Mouse (Mus musculus): ENCODE results near the gene Mmd. TPM values are rescaled to one million over a fixed set of nuclear protein-coding genes. Genes with fewer than 3 reads are reported as not detected.

The Mmd gene
- polyA plus RNA-seq, 1 experiment, result 21.2 TPM

DNA sequence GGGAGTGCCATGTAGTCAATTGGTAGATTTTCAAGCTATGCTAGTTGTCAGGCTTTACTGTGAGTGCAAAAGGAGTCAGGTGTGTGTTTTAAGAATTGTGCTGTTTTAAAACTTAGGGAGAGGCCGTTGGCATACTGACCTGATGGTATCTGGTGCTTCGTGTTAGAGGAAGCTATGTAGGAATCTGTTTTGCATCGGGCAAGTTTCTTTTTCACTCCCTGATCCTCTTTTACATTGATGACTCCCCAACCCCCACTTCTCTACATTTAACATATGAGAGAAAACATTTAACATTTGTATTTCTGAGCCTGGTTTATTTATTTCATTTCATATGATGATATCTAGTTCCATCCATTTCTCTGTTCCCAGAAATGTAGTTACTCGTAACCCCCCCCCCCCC, 1.5 kb upstream of the Mmd start:
- H3K36me3 ChIP-seq (ENCODE audit: control insufficient read depth, insufficient read depth, low read length), result no peaks in the 10 kb centered on the region
- no peak overlapping the region for H3K4me3 ChIP-seq (ENCODE audit: low read depth, low read length)
- no peak overlapping the region for H3K27ac ChIP-seq (ENCODE audit: insufficient read depth, low read depth, low read length)
- TF ChIP-seq POLR2A (IDR thresholded peaks at IDR 0.05; ENCODE audit: low read depth, low read length), result no peak
- no peak for TF ChIP-seq CTCF (IDR thresholded peaks at IDR 0.05; ENCODE audit: extremely low read depth, insufficient read length, insufficient replicate concordance, low read depth, low read length)
- no peaks in the 10 kb centered on the region for H3K27me3 ChIP-seq (ENCODE audit: control insufficient read depth, insufficient read depth, low read length)
- 73% methylated on average over 4 of the region's 4 CpGs for WGBS
- H3K4me1 ChIP-seq (ENCODE audit: control insufficient read depth, insufficient read depth, insufficient read length, low read length), result peaks cover 5% of the 10 kb centered on the region; the same call in 1 of the 2 replicates

DNA sequence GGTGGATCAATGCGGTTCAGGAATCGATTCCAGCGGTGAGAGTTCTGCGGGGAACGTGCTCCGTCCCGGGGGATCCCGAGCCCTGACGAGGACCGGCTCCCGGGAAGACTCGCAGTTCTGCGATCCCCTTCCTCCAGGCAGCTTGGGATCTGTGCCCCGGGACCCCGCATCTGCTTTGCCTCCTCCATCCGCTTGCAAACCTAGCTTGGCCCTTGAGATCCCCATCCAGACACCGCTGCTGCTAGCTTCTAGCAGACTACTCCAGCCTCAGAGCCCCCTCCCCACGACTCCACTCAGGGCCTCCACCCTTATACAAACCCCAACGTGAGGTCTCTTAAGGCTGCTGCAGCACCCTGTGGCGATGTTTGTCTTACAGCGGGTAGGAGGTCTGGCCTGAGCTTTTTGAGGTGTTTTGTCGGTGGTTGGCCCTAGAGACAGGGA, 465 bp downstream of the Mmd start:
- Histone ChIP-seq H3K4me3 (ENCODE audit: low read depth, low read length) (peak overlapping the region; percentile 79), H3K27me3 (ENCODE audit: control insufficient read depth, insufficient read depth, low read length) (no peaks in the 10 kb centered on the region), H3K4me1 (ENCODE audit: control insufficient read depth, insufficient read depth, insufficient read length, low read length) (peaks cover 9% of the 10 kb centered on the region), H3K36me3 (ENCODE audit: control insufficient read depth, insufficient read depth, low read length) (no peaks in the 10 kb centered on the region), H3K27ac (ENCODE audit: insufficient read depth, low read depth, low read length) (peak overlapping the region; percentile 67)
- WGBS, result under 1% methylated on average over 22 of the region's 22 CpGs
- TF ChIP-seq CTCF (IDR thresholded peaks at IDR 0.05; ENCODE audit: extremely low read depth, insufficient read length, insufficient replicate concordance, low read depth, low read length), result no peak
- no peak for TF ChIP-seq POLR2A (IDR thresholded peaks at IDR 0.05; ENCODE audit: low read depth, low read length)

DNA sequence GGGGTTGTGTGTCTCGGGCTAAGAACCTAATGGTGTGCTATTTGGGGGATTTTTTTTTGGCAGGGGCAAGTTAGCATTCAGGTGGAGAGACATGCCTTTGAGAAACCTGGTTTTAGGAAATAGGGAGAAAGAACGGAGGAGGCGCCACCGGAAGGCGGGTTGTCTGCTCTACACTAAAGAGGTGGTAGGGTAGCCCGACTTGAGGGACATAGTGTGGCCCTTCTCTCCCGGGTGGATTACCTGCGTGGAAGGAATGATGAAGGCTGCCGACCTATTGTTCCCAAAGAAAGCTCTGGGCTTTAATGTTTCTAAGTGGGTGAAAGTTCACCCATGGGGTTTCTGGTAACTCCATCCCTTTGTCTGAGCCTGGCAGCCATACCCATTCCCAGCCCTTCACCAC, 933 bp downstream of the Mmd start:
- peak overlapping the region; percentile 79 for H3K4me3 ChIP-seq (ENCODE audit: low read depth, low read length)
- H3K27ac ChIP-seq (ENCODE audit: insufficient read depth, low read depth, low read length), result peak overlapping the region; percentile 67
- H3K4me1 ChIP-seq (ENCODE audit: control insufficient read depth, insufficient read depth, insufficient read length, low read length), result peaks cover 9% of the 10 kb centered on the region
- 2% methylated on average over 9 of the region's 9 CpGs for WGBS
- H3K27me3 ChIP-seq (ENCODE audit: control insufficient read depth, insufficient read depth, low read length), result no peaks in the 10 kb centered on the region
- no peaks in the 10 kb centered on the region for H3K36me3 ChIP-seq (ENCODE audit: control insufficient read depth, insufficient read depth, low read length)
- TF ChIP-seq CTCF (IDR thresholded peaks at IDR 0.05; ENCODE audit: extremely low read depth, insufficient read length, insufficient replicate concordance, low read depth, low read length) (no peak), POLR2A (IDR thresholded peaks at IDR 0.05; ENCODE audit: low read depth, low read length) (no peak)

DNA sequence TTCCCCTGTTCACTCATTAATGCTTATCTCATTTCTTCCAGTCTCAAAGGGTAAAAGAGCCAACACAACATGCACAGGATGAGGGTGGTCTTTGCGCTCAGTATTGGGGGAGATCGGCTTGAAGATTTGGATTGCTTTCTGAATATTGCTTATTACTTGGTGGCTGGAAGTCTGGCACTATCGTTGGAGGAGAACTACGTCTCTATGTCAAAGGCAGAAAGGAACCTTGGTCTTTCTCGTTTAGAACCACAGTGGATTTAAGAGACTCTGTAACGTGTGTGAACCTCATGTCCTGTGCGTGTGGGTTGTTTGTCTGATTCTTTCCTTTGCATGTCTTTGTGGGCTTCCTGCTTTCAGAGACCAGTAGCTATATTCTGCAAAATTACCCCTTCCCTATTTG, 1.5 kb downstream of the Mmd start:
- WGBS, result 14% methylated on average over 7 of the region's 7 CpGs
- Histone ChIP-seq H3K4me1 (ENCODE audit: control insufficient read depth, insufficient read depth, insufficient read length, low read length) (peaks cover 10% of the 10 kb centered on the region), H3K27me3 (ENCODE audit: control insufficient read depth, insufficient read depth, low read length) (no peaks in the 10 kb centered on the region), H3K36me3 (ENCODE audit: control insufficient read depth, insufficient read depth, low read length) (no peaks in the 10 kb centered on the region), H3K27ac (ENCODE audit: insufficient read depth, low read depth, low read length) (peak overlapping the region; percentile 67), H3K4me3 (ENCODE audit: low read depth, low read length) (no peak overlapping the region)
- TF ChIP-seq CTCF (IDR thresholded peaks at IDR 0.05; ENCODE audit: extremely low read depth, insufficient read length, insufficient replicate concordance, low read depth, low read length) (no peak), POLR2A (IDR thresholded peaks at IDR 0.05; ENCODE audit: low read depth, low read length) (no peak)

DNA sequence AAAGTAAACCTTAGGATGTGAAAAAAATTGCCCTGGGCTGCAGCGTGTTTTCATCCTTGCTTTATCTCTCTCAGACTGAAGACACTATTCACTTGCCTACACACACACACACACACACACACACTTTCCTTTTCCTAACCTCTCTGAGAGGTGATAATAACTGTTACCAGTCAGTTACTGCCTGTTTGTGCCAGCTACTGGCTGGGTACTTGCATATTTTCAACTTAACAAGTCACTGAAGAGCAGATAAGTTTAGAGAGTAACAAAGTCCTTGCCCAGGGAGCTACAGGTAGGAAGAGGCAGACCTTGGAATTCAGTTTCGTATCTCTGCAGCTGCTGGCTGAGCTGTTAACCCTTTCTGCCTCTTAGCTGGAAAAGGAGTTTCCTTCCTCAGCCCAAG, 2.7 kb downstream of the Mmd start:
- TF ChIP-seq CTCF (IDR thresholded peaks at IDR 0.05; ENCODE audit: extremely low read depth, insufficient read length, insufficient replicate concordance, low read depth, low read length) (no peak), POLR2A (IDR thresholded peaks at IDR 0.05; ENCODE audit: low read depth, low read length) (no peak)
- H3K4me3 ChIP-seq (ENCODE audit: low read depth, low read length), result no peak overlapping the region
- no peaks in the 10 kb centered on the region for H3K36me3 ChIP-seq (ENCODE audit: control insufficient read depth, insufficient read depth, low read length)
- WGBS, result 10% methylated on average over 2 of the region's 2 CpGs
- peak overlapping the region; percentile 78 for H3K27ac ChIP-seq (ENCODE audit: insufficient read depth, low read depth, low read length)
- H3K27me3 ChIP-seq (ENCODE audit: control insufficient read depth, insufficient read depth, low read length), result no peaks in the 10 kb centered on the region
- peaks cover 15% of the 10 kb centered on the region for H3K4me1 ChIP-seq (ENCODE audit: control insufficient read depth, insufficient read depth, insufficient read length, low read length)

DNA sequence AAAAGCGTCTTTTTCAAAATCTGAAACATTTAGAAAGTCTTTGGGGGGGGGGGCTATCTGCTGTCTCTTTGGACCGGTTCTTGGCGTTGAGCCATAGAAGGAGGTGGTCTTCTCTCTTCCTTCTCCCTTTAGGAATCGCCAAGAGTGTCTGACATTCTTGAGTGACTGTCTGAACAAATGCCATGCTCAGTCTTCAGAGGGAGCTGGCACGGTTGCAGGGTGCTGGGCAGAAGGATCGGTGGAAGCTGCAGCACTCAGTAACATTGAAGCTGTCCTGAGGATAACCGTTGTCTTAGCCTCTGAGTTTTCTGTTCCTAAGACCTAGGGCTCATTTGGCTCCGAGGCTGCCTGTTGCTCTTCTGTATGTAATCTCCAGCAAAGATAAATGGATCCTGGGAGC, 3.1 kb downstream of the Mmd start:
- TF ChIP-seq POLR2A (IDR thresholded peaks at IDR 0.05; ENCODE audit: low read depth, low read length) (no peak), CTCF (IDR thresholded peaks at IDR 0.05; ENCODE audit: extremely low read depth, insufficient read length, insufficient replicate concordance, low read depth, low read length) (no peak)
- 23% methylated on average over 8 of the region's 8 CpGs for WGBS
- Histone ChIP-seq H3K4me1 (ENCODE audit: control insufficient read depth, insufficient read depth, insufficient read length, low read length) (peaks cover 16% of the 10 kb centered on the region), H3K36me3 (ENCODE audit: control insufficient read depth, insufficient read depth, low read length) (0 out of 2 replicates have a peak, but pooled peaks cover under 1% of the 10 kb centered on the region), H3K4me3 (ENCODE audit: low read depth, low read length) (peak overlapping the region; percentile 34), H3K27ac (ENCODE audit: insufficient read depth, low read depth, low read length) (peak overlapping the region; percentile 78), H3K27me3 (ENCODE audit: control insufficient read depth, insufficient read depth, low read length) (no peaks in the 10 kb centered on the region)

DNA sequence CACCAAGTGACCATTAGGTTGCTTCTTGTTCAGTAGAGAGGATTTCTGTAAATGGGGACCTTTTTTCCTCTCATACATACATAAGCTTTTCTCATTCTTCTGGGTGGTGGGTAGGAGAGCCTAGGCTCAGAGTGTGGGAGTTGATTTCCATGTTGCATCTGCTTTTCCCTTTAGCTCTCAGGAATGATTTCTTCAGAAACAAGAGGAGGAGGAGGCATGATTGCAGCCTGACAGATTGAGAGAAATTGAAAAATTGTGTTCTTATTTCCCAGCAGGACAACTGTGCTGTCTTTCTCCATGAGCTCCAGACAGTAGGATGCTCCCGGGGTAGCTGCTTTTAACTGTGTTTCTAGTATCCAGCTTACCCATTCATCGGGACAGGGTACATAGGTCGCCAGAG, 5.3 kb downstream of the Mmd start:
- TF ChIP-seq CTCF (IDR thresholded peaks at IDR 0.05; ENCODE audit: extremely low read depth, insufficient read length, insufficient replicate concordance, low read depth, low read length), result no peak
- TF ChIP-seq POLR2A (IDR thresholded peaks at IDR 0.05; ENCODE audit: low read depth, low read length), result no peak
- 84% methylated on average over 3 of the region's 3 CpGs for WGBS
- H3K4me1 ChIP-seq (ENCODE audit: control insufficient read depth, insufficient read depth, insufficient read length, low read length), result peaks cover 24% of the 10 kb centered on the region
- H3K27me3 ChIP-seq (ENCODE audit: control insufficient read depth, insufficient read depth, low read length), result no peaks in the 10 kb centered on the region
- no peak overlapping the region for H3K27ac ChIP-seq (ENCODE audit: insufficient read depth, low read depth, low read length)
- peaks cover 8% of the 10 kb centered on the region; the same call in 1 of the 2 replicates for H3K36me3 ChIP-seq (ENCODE audit: control insufficient read depth, insufficient read depth, low read length)
- no peak overlapping the region for H3K4me3 ChIP-seq (ENCODE audit: low read depth, low read length)
